Mouse (Mus musculus): Measurements from ENCODE around the gene Gm30191.
A peak's percentile ranks its signal among the peaks of the same experiment; 100 is the strongest.

Gm30191 gene

GRCm38 (mm10) chr4:134246719-134247258 lies at the start of gene Gm30191:
TSS of gene Gm30191 (plus strand) at chr4:134246935.
- no peak for DNase-seq (ENCODE audit: low spot score)

- no peak for DNase-seq (ENCODE audit: low spot score)
Observed at GRCm38 (mm10) chr4:134199371-134199770, 47.4 kb upstream of the Gm30191 start.

- no peak for DNase-seq (ENCODE audit: low spot score)
Observed at GRCm38 (mm10) chr4:134202904-134203303, 43.8 kb upstream of the Gm30191 start, which contains the start of gene Gm7534. TSS of gene Gm7534 (minus strand) at chr4:134203004.

- no peak for DNase-seq (ENCODE audit: low spot score)
Observed at GRCm38 (mm10) chr4:134203340-134203896, 43.3 kb upstream of the Gm30191 start.

GRCm38 (mm10) chr4:134206488-134207053 lies 40.2 kb upstream of the Gm30191 start:
- DNase-seq (ENCODE audit: low spot score), result no peak

GRCm38 (mm10) chr4:134222793-134223600 lies 23.7 kb upstream of the Gm30191 start:
- DNase-seq (ENCODE audit: low spot score), result no peak

GRCm38 (mm10) chr4:134227194-134227593 lies 19.5 kb upstream of the Gm30191 start, which contains the start of gene Catsper4:
TSS of gene Catsper4 (minus strand) at chr4:134227383.
- no peak for DNase-seq (ENCODE audit: low spot score)

GRCm38 (mm10) chr4:134230431-134230830 lies 16.3 kb upstream of the Gm30191 start:
- no peak for DNase-seq (ENCODE audit: low spot score)

GRCm38 (mm10) chr4:134234876-134235275 lies 11.9 kb upstream of the Gm30191 start:
- DNase-seq (ENCODE audit: low spot score), result no peak

- no peak for DNase-seq (ENCODE audit: low spot score)
Observed at GRCm38 (mm10) chr4:134237582-134238278, 9.0 kb upstream of the Gm30191 start.

- peak; percentile 67 for DNase-seq (ENCODE audit: low spot score)
Observed at GRCm38 (mm10) chr4:134238279-134238651, 8.5 kb upstream of the Gm30191 start, which contains the start of gene Cnksr1. TSS of gene Cnksr1 (minus strand) at chr4:134238399.

GRCm38 (mm10) chr4:134238686-134239085 lies 8.0 kb upstream of the Gm30191 start:
- DNase-seq (ENCODE audit: low spot score), result no peak

- DNase-seq (ENCODE audit: low spot score), result no peak
Observed at GRCm38 (mm10) chr4:134243516-134244250, 3.1 kb upstream of the Gm30191 start, which contains the start of gene E130218I03Rik. TSS of gene E130218I03Rik (plus strand) at chr4:134243662.

- peak; percentile 95 for DNase-seq (ENCODE audit: low spot score)
Observed at GRCm38 (mm10) chr4:134245148-134245843, 1.4 kb upstream of the Gm30191 start, which contains the start of gene Zfp593. TSS of gene Zfp593 (minus strand) at chr4:134245592.

- no peak for DNase-seq (ENCODE audit: low spot score)
Observed at GRCm38 (mm10) chr4:134246256-134246655, 479 bp upstream of the Gm30191 start.

- DNase-seq (ENCODE audit: low spot score), result peak; percentile 68
Observed at GRCm38 (mm10) chr4:134249651-134250050, 2.9 kb downstream of the Gm30191 start.

- no peak for DNase-seq (ENCODE audit: low spot score)
Observed at GRCm38 (mm10) chr4:134250116-134250929, 3.6 kb downstream of the Gm30191 start.

GRCm38 (mm10) chr4:134250930-134251240 lies 4.2 kb downstream of the Gm30191 start:
- DNase-seq (ENCODE audit: low spot score), result no peak

GRCm38 (mm10) chr4:134251241-134252130 lies 4.8 kb downstream of the Gm30191 start:
- DNase-seq (ENCODE audit: low spot score), result no peak
